Mouse (Mus musculus) myocyte (in vitro differentiated cells): ENCODE measurements around the gene Entpd1. TPM values are rescaled to one million over a fixed set of nuclear protein-coding genes. Genes with fewer than 3 reads are reported as not detected.

Source experiments
- H3K27me3 ChIP-seq: one replicate; pipeline ENCODE4 v1.6.1; 2011; ENCODE audit not compliant: control insufficient read depth, insufficient read depth, insufficient read length
- H3K36me3 ChIP-seq: one replicate; pipeline ENCODE4 v1.6.1; 2011; ENCODE audit not compliant: control insufficient read depth, insufficient read depth
- H3K4me2 ChIP-seq: one replicate; pipeline ENCODE4 v1.6.1; 2011; ENCODE audit warnings: low read depth, control low read depth
- H3K4me3 ChIP-seq: one replicate; pipeline ENCODE4 v1.5.1; 2011; ENCODE audit warnings: mild to moderate bottlenecking, control low read depth, moderate library complexity
- H3K79me2 ChIP-seq: one replicate; pipeline ENCODE4 v1.6.1; 2011; ENCODE audit not compliant: control insufficient read depth, insufficient read depth
- H3ac ChIP-seq: one replicate; pipeline ENCODE4 v1.6.1; 2011; ENCODE audit not compliant: control insufficient read depth, insufficient read length
- CEBPB ChIP-seq: IDR thresholded peaks from 2 replicates; pipeline ENCODE4 v1.6.1; 2011; ENCODE audit warnings: mild to moderate bottlenecking, moderate library complexity; ENCODE audit not compliant: poor library complexity, insufficient read depth, severe bottlenecking
- E2F4 ChIP-seq: IDR thresholded peaks from one replicate; pipeline ENCODE4 v1.6.1; 2011; ENCODE audit warnings: mild to moderate bottlenecking, control low read depth, moderate library complexity; ENCODE audit not compliant: insufficient read depth
- MAX ChIP-seq: IDR thresholded peaks from one replicate; pipeline ENCODE4 v1.6.1; 2011; ENCODE audit warnings: low read depth, mild to moderate bottlenecking, control low read depth
- MYOD1 ChIP-seq, 3 experiments: IDR thresholded peaks; one replicate each; pipeline ENCODE4 v1.6.1; 2011; ENCODE audit warnings: control low read depth in 2 of 3, low read depth in 2 of 3, mild to moderate bottlenecking in 2 of 3, moderate library complexity in 1 of 3; ENCODE audit not compliant: insufficient read length in 2 of 3, control insufficient read depth in 1 of 3
- MYOG ChIP-seq, 3 experiments: IDR thresholded peaks; one replicate each; pipeline ENCODE4 v1.6.1; 2011; ENCODE audit warnings: control low read depth in 2 of 3, low read depth in 2 of 3, mild to moderate bottlenecking in 2 of 3; ENCODE audit not compliant: insufficient read length in 2 of 3, control insufficient read depth in 1 of 3, insufficient read depth in 1 of 3
- POLR2A ChIP-seq: IDR thresholded peaks from one replicate; pipeline ENCODE4 v1.6.1; 2011; ENCODE audit warnings: low read depth, mild to moderate bottlenecking, control low read depth, moderate library complexity; ENCODE audit not compliant: insufficient read length
- POLR2AphosphoS2 ChIP-seq: IDR thresholded peaks from one replicate; pipeline ENCODE4 v1.6.1; 2011; ENCODE audit warnings: low read depth, control low read depth; ENCODE audit not compliant: insufficient read length
- REST ChIP-seq: IDR thresholded peaks from one replicate; pipeline ENCODE4 v1.6.1; 2011; ENCODE audit warnings: mild to moderate bottlenecking, control low read depth, moderate library complexity; ENCODE audit not compliant: insufficient read depth, insufficient read length
- SRF ChIP-seq: IDR thresholded peaks from one replicate; pipeline ENCODE4 v1.6.1; 2011; ENCODE audit warnings: low read depth; ENCODE audit not compliant: control insufficient read depth, insufficient read length
- TCF12 ChIP-seq: IDR thresholded peaks from one replicate; pipeline ENCODE4 v1.6.1; 2011; ENCODE audit warnings: mild to moderate bottlenecking, control low read depth; ENCODE audit not compliant: poor library complexity, insufficient read depth, severe bottlenecking
- TCF3 ChIP-seq: IDR thresholded peaks from one replicate; pipeline ENCODE4 v1.6.1; 2011; ENCODE audit warnings: low read depth, control low read depth; ENCODE audit not compliant: insufficient read length
- USF1 ChIP-seq: IDR thresholded peaks from one replicate; pipeline ENCODE4 v1.6.1; 2011; ENCODE audit warnings: low read depth, mild to moderate bottlenecking, control low read depth, moderate library complexity
- polyA plus RNA-seq: library from polyadenylated mRNA; unstranded; fragments of >200 nt; fragmentation: generic; extraction: Trizol; gene quantifications from one replicate; pipeline ENCODE4 v1.2.1, GENCODE M21; 2012; ENCODE audit warnings: missing spikeins

The Entpd1 gene
- polyA plus RNA-seq, 1 experiment = 0.07 TPM

- Histone ChIP-seq H3K36me3 (no peaks in the 10 kb centered on the region), H3K4me2 (no peak overlapping the region), H3K4me3 (no peak overlapping the region), H3K27me3 (no peaks in the 10 kb centered on the region), H3K79me2 (no peaks in the 10 kb centered on the region), H3ac (no peak overlapping the region)
- TF ChIP-seq POLR2AphosphoS2 = no peak
- no peak for TF ChIP-seq USF1
- TF ChIP-seq E2F4 = no peak
- no peak for TF ChIP-seq POLR2A
- TF ChIP-seq TCF12 = no peak
- no peak for TF ChIP-seq CEBPB
- no peak for TF ChIP-seq MAX
- no peak for TF ChIP-seq MYOD1 (IDR thresholded peaks at IDR 0.05; ENCODE audit: control insufficient read depth in 1 of 3, insufficient read length in 2 of 3, low read depth in 2 of 3)
- no peak for TF ChIP-seq REST
- no peak for TF ChIP-seq MYOG (IDR thresholded peaks at IDR 0.05; ENCODE audit: control insufficient read depth in 1 of 3, insufficient read depth in 1 of 3, insufficient read length in 2 of 3, low read depth in 2 of 3)
- no peak for TF ChIP-seq SRF
- no peak for TF ChIP-seq TCF3
Measured at GRCm38 (mm10) chr19:40665778-40666177, 53.6 kb downstream of the Entpd1 start.

- H3K4me2 ChIP-seq = peak overlapping the region; percentile 28
- no peak overlapping the region for H3ac ChIP-seq
- no peaks in the 10 kb centered on the region for H3K27me3 ChIP-seq
- H3K4me3 ChIP-seq = no peak overlapping the region
- no peak for TF ChIP-seq POLR2A
- TF ChIP-seq MAX = no peak
- TF ChIP-seq CEBPB = no peak
- no peak for TF ChIP-seq POLR2AphosphoS2
- no peak for TF ChIP-seq TCF12
- TF ChIP-seq SRF = no peak
- TF ChIP-seq MYOD1 (IDR thresholded peaks at IDR 0.05; ENCODE audit: control insufficient read depth in 1 of 3, insufficient read length in 2 of 3, low read depth in 2 of 3) = no peak
- no peak for TF ChIP-seq USF1
- TF ChIP-seq TCF3 = no peak
- TF ChIP-seq REST = no peak
- no peak for TF ChIP-seq E2F4
- no peak for TF ChIP-seq MYOG (IDR thresholded peaks at IDR 0.05; ENCODE audit: control insufficient read depth in 1 of 3, insufficient read depth in 1 of 3, insufficient read length in 2 of 3, low read depth in 2 of 3)
- no peaks in the 10 kb centered on the region for H3K79me2 ChIP-seq
- no peaks in the 10 kb centered on the region for H3K36me3 ChIP-seq
Measured at GRCm38 (mm10) chr19:40667111-40667510, 54.9 kb downstream of the Entpd1 start.

DNA sequence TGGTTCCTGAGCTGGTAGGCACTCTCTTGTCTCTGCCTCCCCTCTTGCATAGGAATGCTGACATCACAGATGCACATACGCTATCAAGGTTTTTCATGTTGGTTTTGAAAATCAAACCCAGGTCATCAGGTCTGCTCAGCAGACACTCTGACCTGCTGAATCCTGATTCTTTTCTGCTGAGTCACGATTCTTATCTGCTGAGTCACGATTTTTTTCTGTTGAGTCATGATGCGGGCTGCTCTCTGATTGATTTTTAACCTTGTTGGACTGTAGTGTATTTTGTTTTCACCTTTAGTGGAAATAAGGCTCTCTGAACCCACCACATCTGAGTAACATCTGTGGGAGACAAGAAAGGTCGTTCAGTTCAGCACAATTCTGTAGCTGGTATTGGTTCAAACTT lies 63.2 kb downstream of the Entpd1 start:
- Histone ChIP-seq H3K4me2 (no peak overlapping the region), H3K27me3 (no peaks in the 10 kb centered on the region), H3ac (no peak overlapping the region), H3K36me3 (no peaks in the 10 kb centered on the region), H3K4me3 (no peak overlapping the region), H3K79me2 (no peaks in the 10 kb centered on the region)
- no peak for TF ChIP-seq TCF3
- no peak for TF ChIP-seq REST
- TF ChIP-seq CEBPB = no peak
- TF ChIP-seq MYOG (IDR thresholded peaks at IDR 0.05; ENCODE audit: control insufficient read depth in 1 of 3, insufficient read depth in 1 of 3, insufficient read length in 2 of 3, low read depth in 2 of 3) = no peak
- TF ChIP-seq TCF12 = no peak
- no peak for TF ChIP-seq SRF

GRCm38 (mm10) chr19:40678087-40678486 lies 65.9 kb downstream of the Entpd1 start:
- Histone ChIP-seq H3ac (no peak overlapping the region), H3K36me3 (no peaks in the 10 kb centered on the region), H3K4me3 (no peak overlapping the region), H3K79me2 (no peaks in the 10 kb centered on the region), H3K27me3 (no peaks in the 10 kb centered on the region), H3K4me2 (no peak overlapping the region)
- TF ChIP-seq MAX = no peak
- no peak for TF ChIP-seq TCF3
- TF ChIP-seq E2F4 = no peak
- no peak for TF ChIP-seq POLR2AphosphoS2
- TF ChIP-seq MYOG (IDR thresholded peaks at IDR 0.05; ENCODE audit: control insufficient read depth in 1 of 3, insufficient read depth in 1 of 3, insufficient read length in 2 of 3, low read depth in 2 of 3) = no peak
- no peak for TF ChIP-seq SRF
- no peak for TF ChIP-seq MYOD1 (IDR thresholded peaks at IDR 0.05; ENCODE audit: control insufficient read depth in 1 of 3, insufficient read length in 2 of 3, low read depth in 2 of 3)
- no peak for TF ChIP-seq CEBPB
- no peak for TF ChIP-seq USF1
- TF ChIP-seq REST = no peak
- no peak for TF ChIP-seq TCF12
- no peak for TF ChIP-seq POLR2A

DNA sequence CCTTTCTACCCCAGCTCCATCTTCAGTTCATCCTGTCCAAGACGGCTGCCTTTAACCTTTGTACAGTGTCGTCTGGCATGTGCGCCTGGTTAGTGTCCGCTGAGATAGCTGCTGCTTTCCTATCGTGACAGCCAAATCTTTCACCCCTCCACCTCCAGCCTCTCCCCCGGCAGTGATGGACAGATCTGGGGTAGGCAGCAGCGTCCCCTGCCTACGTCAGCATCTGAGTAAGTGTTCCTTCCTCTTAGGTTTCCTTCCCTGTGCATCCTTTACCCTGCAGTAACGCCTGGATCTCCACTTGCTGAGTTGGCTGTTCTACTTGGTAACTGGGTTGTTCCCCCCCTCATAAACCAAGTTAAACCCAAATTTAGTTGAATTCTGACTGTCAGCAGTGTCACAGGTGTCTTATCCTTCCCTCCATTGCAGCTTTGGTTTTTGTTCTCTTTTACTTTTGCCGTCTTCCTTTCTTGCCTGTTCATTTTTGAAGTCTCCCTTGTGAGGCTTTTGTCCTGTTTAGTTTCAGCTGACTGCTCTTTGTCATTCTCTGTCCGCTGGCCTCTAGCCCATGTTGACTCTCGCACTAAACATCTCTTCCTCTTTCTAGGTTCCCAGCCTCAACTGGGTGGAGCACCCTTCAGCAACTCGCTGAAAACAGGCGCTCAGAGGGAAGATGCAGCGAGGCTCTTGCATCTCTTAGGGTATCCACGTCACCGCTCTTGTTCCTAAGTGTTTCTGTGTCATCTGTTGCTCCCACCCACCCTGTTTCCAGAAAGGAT lies 66.6 kb downstream of the Entpd1 start:
- Histone ChIP-seq H3ac (no peak overlapping the region), H3K4me2 (no peak overlapping the region), H3K27me3 (no peaks in the 10 kb centered on the region), H3K79me2 (no peaks in the 10 kb centered on the region), H3K36me3 (no peaks in the 10 kb centered on the region), H3K4me3 (no peak overlapping the region)
- TF ChIP-seq CEBPB = no peak
- no peak for TF ChIP-seq E2F4
- no peak for TF ChIP-seq MAX
